In genomic region chr13:107888571-107889451, GRCm38 (mm10) we compare ENCODE assay signal across 8 mouse cellular contexts.
DNase-seq lines count a peak whose midpoint lies in the region; ATAC-seq and TF ChIP-seq lines count a peak whose summit lies in the region.

No protein-coding gene starts in this region.

- H3K27ac ChIP-seq in intestine, embryonic 14.5 days (ENCODE audit: low read depth), result peak overlapping the region; percentile 81
- peak overlapping the region; percentile 96 for H3K27ac ChIP-seq in limb, embryonic 10.5 days
- peak overlapping the region; percentile 99 for H3K27ac ChIP-seq in midbrain, embryonic 12.5 days (replicated peaks)

- POLR2A ChIA-PET in Patski (lab: Charles Lee), result interaction anchor here (1.4 kb wide), 1 partner anchor 42 kb away, joined by 5 read pairs; no protein-coding TSS in a partner anchor

- peak overlapping the region; percentile 92 for H3K4me3 ChIP-seq in intestine, embryonic 14.5 days (ENCODE audit: low read depth, low read length)
- H3K4me3 ChIP-seq in limb, embryonic 10.5 days, result peak overlapping the region; percentile 97
- peak overlapping the region; percentile 95 for H3K4me3 ChIP-seq in midbrain, embryonic 12.5 days

- H3K4me1 ChIP-seq in intestine, embryonic 14.5 days (replicated peaks; ENCODE audit: control insufficient read depth, insufficient read depth, low read length), result peaks cover 22% of the 10 kb centered on the region
- peaks cover 45% of the 10 kb centered on the region for H3K4me1 ChIP-seq in limb, embryonic 10.5 days
- H3K4me1 ChIP-seq in midbrain, embryonic 12.5 days, result peaks cover 33% of the 10 kb centered on the region

- WGBS in intestine, embryonic 14.5 days, result under 1% methylated on average over 82 of the region's 127 CpGs
- WGBS in limb, embryonic 10.5 days, result under 1% methylated on average over 108 of the region's 127 CpGs
- WGBS in midbrain, embryonic 12.5 days, result under 1% methylated on average over 103 of the region's 127 CpGs

- DNase-seq in Patski (ENCODE audit: low read depth, low spot score), result no peak
- DNase-seq in cerebellum, postnatal 25 days, result peak; percentile 57 to 67
- DNase-seq in gastrocnemius, postnatal 14 days, result peak; percentile 49
- peak; percentile 89 for DNase-seq in intestine, embryonic 14.5 days (ENCODE audit: low spot score)
- DNase-seq in limb, embryonic 10.5 days (ENCODE audit: low spot score), result peak; percentile 76
- peak; percentile 45 to 61 for DNase-seq in spleen, postnatal 10 days (ENCODE audit: low spot score in 2 of 2)

- no peaks in the 10 kb centered on the region for H3K36me3 ChIP-seq in intestine, embryonic 14.5 days (ENCODE audit: control insufficient read depth, insufficient read depth, low read length)
- H3K36me3 ChIP-seq in limb, embryonic 10.5 days, result no peaks in the 10 kb centered on the region
- H3K36me3 ChIP-seq in midbrain, embryonic 12.5 days, result no peaks in the 10 kb centered on the region

- peak; percentile 6 for ATAC-seq in Patski
- ATAC-seq in intestine, embryonic 14.5 days (replicated peaks; ENCODE audit: low FRiP score, low TSS enrichment, low read depth), result 0 out of 2 replicates have a peak, but pooled peaks have one; percentile 4
- 0 out of 2 replicates have a peak, but pooled peaks have one; percentile 2 for ATAC-seq in midbrain, embryonic 12.5 days (ENCODE audit: low FRiP score, low read depth)
- no peak for ATAC-seq in erythroid progenitor cell, adult 5-6 weeks (replicated peaks; ENCODE audit: low FRiP score, poor library complexity, severe bottlenecking)

- no peak for TF ChIP-seq CTCF in Patski (IDR thresholded peaks at IDR 0.05)

- in situ Hi-C loops in Patski (cut with MboI; ENCODE audit: low pct_unique_long_range_greater_than_20kb), result loop anchor here (10.0 kb wide), 1 partner anchor 144 kb away; no protein-coding TSS in a partner anchor

- H3K9me3 ChIP-seq in intestine, embryonic 14.5 days (ENCODE audit: control insufficient read depth, low read length), result no peaks in the 10 kb centered on the region
- H3K9me3 ChIP-seq in limb, embryonic 10.5 days (replicated peaks), result no peaks in the 10 kb centered on the region
- no peaks in the 10 kb centered on the region for H3K9me3 ChIP-seq in midbrain, embryonic 12.5 days

- H3K4me2 ChIP-seq in intestine, embryonic 14.5 days (ENCODE audit: low read length), result peak overlapping the region; percentile 64
- H3K4me2 ChIP-seq in midbrain, embryonic 12.5 days (replicated peaks), result peak overlapping the region; percentile 76

- H3K9ac ChIP-seq in intestine, embryonic 14.5 days (ENCODE audit: low read length), result peak overlapping the region; percentile 88
- H3K9ac ChIP-seq in midbrain, embryonic 12.5 days (replicated peaks), result peak overlapping the region; percentile 98

- intact Hi-C loops in gastrocnemius, postnatal 14 days (cut with DNase I; ENCODE audit: low total_unique reads), result loop anchor here (10.0 kb wide), 2 partner anchors 134 to 156 kb away; partner anchors contain the start of gene Smim15

- CTCF ChIA-PET in Patski (lab: Charles Lee), result no interaction called here

- no peaks in the 10 kb centered on the region for H3K27me3 ChIP-seq in Patski
- H3K27me3 ChIP-seq in intestine, embryonic 14.5 days (replicated peaks; ENCODE audit: control insufficient read depth, insufficient read depth, low read length), result no peaks in the 10 kb centered on the region
- peaks cover 18% of the 10 kb centered on the region for H3K27me3 ChIP-seq in limb, embryonic 10.5 days (ENCODE audit: low read depth, poor library complexity, severe bottlenecking)
- peaks cover 16% of the 10 kb centered on the region for H3K27me3 ChIP-seq in midbrain, embryonic 12.5 days
